Mouse (Mus musculus) limb, embryonic 14.5 days (tissue): Measurements from ENCODE around the gene Rfx4. TPM values are rescaled to one million over a fixed set of nuclear protein-coding genes. Genes with fewer than 3 reads are reported as not detected.

ENCODE experiments used
- ATAC-seq: fragments of 200-750 bp; cut with Nextera tagmentation; 2 replicates; pipeline ENCODE4 v1.8.0; 2017; ENCODE audit warnings: low read depth, moderate number of reproducible peaks, moderate TSS enrichment; ENCODE audit not compliant: low FRiP score
- DNase-seq: peaks from one replicate; pipeline ENCODE4 v3.0.0-alpha.2; 2015; ENCODE audit warnings: low spot score
- H3K27ac ChIP-seq: fragments of 300-500 bp; sonication (generic); replicated peaks from 2 replicates; pipeline ENCODE4 v1.5.1; 2014; ENCODE audit warnings: low read depth, mild to moderate bottlenecking, low read length, moderate library complexity, mixed read lengths
- H3K27me3 ChIP-seq: fragments of 300-500 bp; sonication (generic); 2 replicates; pipeline ENCODE4 v1.6.1; 2014; ENCODE audit warnings: low read length, mixed read lengths; ENCODE audit not compliant: control insufficient read depth, insufficient read depth
- H3K36me3 ChIP-seq: fragments of 300-500 bp; sonication (generic); 2 replicates; pipeline ENCODE4 v1.6.1; 2014; ENCODE audit warnings: mild to moderate bottlenecking, low read length, moderate library complexity, mixed read lengths; ENCODE audit not compliant: control insufficient read depth, insufficient read depth
- H3K4me1 ChIP-seq: fragments of 300-500 bp; sonication (generic); 2 replicates; pipeline ENCODE4 v1.6.1; 2014; ENCODE audit warnings: antibody characterized with exemption, low read length, mixed read lengths; ENCODE audit not compliant: control insufficient read depth, insufficient read depth
- H3K4me2 ChIP-seq: fragments of 300-500 bp; sonication (generic); replicated peaks from 2 replicates; pipeline ENCODE4 v1.6.1; 2014; ENCODE audit warnings: low read depth, mild to moderate bottlenecking, low read length, moderate library complexity; ENCODE audit not compliant: severe bottlenecking
- H3K4me3 ChIP-seq: fragments of 300-500 bp; sonication (generic); replicated peaks from 2 replicates; pipeline ENCODE4 v1.5.1; 2014; ENCODE audit warnings: low read length
- H3K9ac ChIP-seq: fragments of 300-500 bp; sonication (generic); 2 replicates; pipeline ENCODE4 v1.6.1; 2014; ENCODE audit warnings: mild to moderate bottlenecking, low read depth, low read length, moderate library complexity; ENCODE audit not compliant: severe bottlenecking
- H3K9me3 ChIP-seq: fragments of 300-500 bp; sonication (generic); 2 replicates; pipeline ENCODE4 v1.6.1; 2016; ENCODE audit warnings: low read length; ENCODE audit not compliant: control insufficient read depth
- POLR2A ChIP-seq: fragments of 200-500 bp; IDR thresholded peaks from 2 replicates; pipeline ENCODE4 v1.8.0; 2012; ENCODE audit warnings: inconsistent platforms, mild to moderate bottlenecking, moderate library complexity, borderline replicate concordance; ENCODE audit not compliant: insufficient read depth, insufficient read length; ENCODE audit errors: extremely low read depth
- WGBS: fragments of 180-500 bp; shearing (Covaris S2); extraction: QIAGEN DNeasy Blood & Tissue Kit; methylation state at CpG from one replicate; pipeline ENCODE4 v1.1.7; 2014; 5-methylcytosine and 5-hydroxymethylcytosine counted together
- polyA plus RNA-seq, 2 experiments: library from polyadenylated mRNA; depleted of rRNA in 1 of 2; stranded (reverse) in 1 of 2; unstranded in 1 of 2; fragments of >200 nt; fragmentation: Nextera tagmentation in 1 of 2; extraction: Ambion mirVana in 1 of 2; gene quantifications; 2 replicates each; pipeline versions ENCODE4 v1.2.1 to v1.2.3; 2012 to 2014

The Rfx4 gene
- polyA plus RNA-seq, 2 experiments: 0.12 to 0.41 TPM

GRCm38 (mm10) chr10:84949684-84950010, 193.8 kb downstream of the Rfx4 start:
- no peak overlapping the region for H3K9ac ChIP-seq
- H3K27me3 ChIP-seq: no peaks in the 10 kb centered on the region
- H3K4me2 ChIP-seq: no peak overlapping the region
- peaks cover 21% of the 10 kb centered on the region for H3K36me3 ChIP-seq
- no peak overlapping the region for H3K27ac ChIP-seq
- 84% methylated on average over 3 of the region's 3 CpGs for WGBS
- no peak for ATAC-seq
- no peak for DNase-seq
- H3K4me3 ChIP-seq: no peak overlapping the region
- TF ChIP-seq POLR2A: no peak
- H3K9me3 ChIP-seq: no peaks in the 10 kb centered on the region
- no peaks in the 10 kb centered on the region for H3K4me1 ChIP-seq

GRCm38 (mm10) chr10:84950384-84950783, 194.5 kb downstream of the Rfx4 start:
- TF ChIP-seq POLR2A: no peak
- H3K36me3 ChIP-seq: peaks cover 21% of the 10 kb centered on the region
- no peak overlapping the region for H3K4me2 ChIP-seq
- no peaks in the 10 kb centered on the region for H3K27me3 ChIP-seq
- H3K9ac ChIP-seq: no peak overlapping the region
- DNase-seq (no peak), ATAC-seq (no peak)
- H3K4me3 ChIP-seq: no peak overlapping the region
- no peaks in the 10 kb centered on the region for H3K4me1 ChIP-seq
- H3K9me3 ChIP-seq: no peaks in the 10 kb centered on the region
- 85% methylated on average over 4 of the region's 4 CpGs for WGBS
- no peak overlapping the region for H3K27ac ChIP-seq

GRCm38 (mm10) chr10:84954236-84954635, 198.4 kb downstream of the Rfx4 start:
- no peaks in the 10 kb centered on the region for H3K9me3 ChIP-seq
- 89% methylated on average over 10 of the region's 10 CpGs for WGBS
- H3K9ac ChIP-seq: no peak overlapping the region
- H3K4me1 ChIP-seq: no peaks in the 10 kb centered on the region
- DNase-seq (no peak), ATAC-seq (no peak)
- TF ChIP-seq POLR2A: no peak
- H3K4me3 ChIP-seq: no peak overlapping the region
- H3K27ac ChIP-seq: no peak overlapping the region
- no peak overlapping the region for H3K4me2 ChIP-seq
- no peaks in the 10 kb centered on the region for H3K27me3 ChIP-seq
- peaks cover 20% of the 10 kb centered on the region for H3K36me3 ChIP-seq

Other genes starting within 250 kb of the Rfx4 start
- gene Ckap4, start 222.0 kb upstream of the Rfx4 start, polyA plus RNA-seq (2012; rRNA removed): 143 and 144 TPM in 2 replicates
- 186 and 189 TPM in 2 replicates for gene Ckap4, start 222.0 kb upstream of the Rfx4 start, polyA plus RNA-seq (2014; fragmentation: Nextera tagmentation; extraction: Ambion mirVana)
- gene Tcp11l2, start 179.4 kb upstream of the Rfx4 start, polyA plus RNA-seq (2012; rRNA removed): 15.8 and 27.9 TPM in 2 replicates
- gene Tcp11l2, start 179.4 kb upstream of the Rfx4 start, polyA plus RNA-seq (2014; fragmentation: Nextera tagmentation; extraction: Ambion mirVana): 20.0 and 22.9 TPM in 2 replicates
- gene Polr3b, start 133.8 kb upstream of the Rfx4 start, polyA plus RNA-seq (2012; rRNA removed): 8.5 and 10.6 TPM in 2 replicates
- gene Polr3b, start 133.8 kb upstream of the Rfx4 start, polyA plus RNA-seq (2014; fragmentation: Nextera tagmentation; extraction: Ambion mirVana): 13.5 and 14.6 TPM in 2 replicates
- 27.6 and 30.4 TPM in 2 replicates for gene Ric8b, start 161.6 kb downstream of the Rfx4 start, polyA plus RNA-seq (2012; rRNA removed)
- gene Ric8b, start 161.6 kb downstream of the Rfx4 start, polyA plus RNA-seq (2014; fragmentation: Nextera tagmentation; extraction: Ambion mirVana): 17.8 and 20.8 TPM in 2 replicates